Mouse (Mus musculus): ENCODE results near the gene Hs6st3. TPM values are rescaled to one million over a fixed set of nuclear protein-coding genes. Genes with fewer than 3 reads are reported as not detected.

Gene Hs6st3
- polyA plus RNA-seq, 1 experiment from 2014 or later = 2.9 TPM

DNA sequence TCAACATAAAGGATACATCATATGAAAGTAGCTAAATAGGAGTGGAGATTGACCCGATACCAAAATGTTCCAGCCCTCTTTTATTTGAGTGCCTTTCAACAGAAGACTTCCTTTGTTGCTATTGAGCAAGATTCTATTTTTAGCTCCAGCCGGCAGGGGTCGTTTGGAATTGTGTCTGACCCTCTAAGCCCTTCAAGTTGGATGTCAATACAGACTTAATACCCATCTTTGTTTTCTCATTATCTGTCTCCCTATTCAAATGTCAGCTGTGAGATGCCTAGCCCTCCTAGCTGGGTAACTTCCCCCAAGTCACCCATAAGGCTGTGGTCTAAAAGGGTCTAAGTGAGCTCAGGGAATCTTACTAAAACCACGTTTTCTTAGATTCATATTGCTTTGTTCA is 312.3 kb downstream of the Hs6st3 start:
- H3K27me3 ChIP-seq (ENCODE audit: control insufficient read depth, insufficient read depth, low read length) = no peaks in the 10 kb centered on the region
- H3K4me2 ChIP-seq (ENCODE audit: low read length) = no peak overlapping the region
- H3K36me3 ChIP-seq (ENCODE audit: control insufficient read depth, insufficient read depth, low read length) = no peaks in the 10 kb centered on the region
- ATAC-seq (ENCODE audit: low FRiP score, low TSS enrichment) (no peak), DNase-seq (peak; percentile 42)
- 0 out of 2 replicates have a peak, but pooled peaks cover 3% of the 10 kb centered on the region for H3K9me3 ChIP-seq (ENCODE audit: control insufficient read depth, low read length)
- H3K4me3 ChIP-seq (replicated peaks; ENCODE audit: low read depth, low read length) = no peak overlapping the region
- 5% methylated on average over 4 of the region's 4 CpGs for WGBS
- no peak overlapping the region for H3K27ac ChIP-seq (replicated peaks; ENCODE audit: low read depth, low read length)
- no peaks in the 10 kb centered on the region for H3K4me1 ChIP-seq (ENCODE audit: control insufficient read depth, insufficient read depth, low read length)
- H3K9ac ChIP-seq (replicated peaks; ENCODE audit: low read length) = no peak overlapping the region

GRCm38 (mm10) chr14:119451594-119451993 is 313.5 kb downstream of the Hs6st3 start:
- Histone ChIP-seq H3K36me3 (ENCODE audit: control insufficient read depth, insufficient read depth, low read length) (no peaks in the 10 kb centered on the region), H3K4me3 (replicated peaks; ENCODE audit: low read depth, low read length) (no peak overlapping the region), H3K9me3 (ENCODE audit: control insufficient read depth, low read length) (0 out of 2 replicates have a peak, but pooled peaks cover 3% of the 10 kb centered on the region), H3K4me2 (ENCODE audit: low read length) (no peak overlapping the region), H3K9ac (replicated peaks; ENCODE audit: low read length) (no peak overlapping the region), H3K27me3 (ENCODE audit: control insufficient read depth, insufficient read depth, low read length) (no peaks in the 10 kb centered on the region), H3K4me1 (ENCODE audit: control insufficient read depth, insufficient read depth, low read length) (no peaks in the 10 kb centered on the region), H3K27ac (replicated peaks; ENCODE audit: low read depth, low read length) (no peak overlapping the region)
- DNase-seq (no peak), ATAC-seq (ENCODE audit: low FRiP score, low TSS enrichment) (no peak)

- no peaks in the 10 kb centered on the region for H3K4me1 ChIP-seq (ENCODE audit: control insufficient read depth, insufficient read depth, low read length)
- ATAC-seq (ENCODE audit: low FRiP score, low TSS enrichment) = no peak
These were observed 314.2 kb downstream of the Hs6st3 start for GRCm38 (mm10) chr14:119452382-119452781.

DNA sequence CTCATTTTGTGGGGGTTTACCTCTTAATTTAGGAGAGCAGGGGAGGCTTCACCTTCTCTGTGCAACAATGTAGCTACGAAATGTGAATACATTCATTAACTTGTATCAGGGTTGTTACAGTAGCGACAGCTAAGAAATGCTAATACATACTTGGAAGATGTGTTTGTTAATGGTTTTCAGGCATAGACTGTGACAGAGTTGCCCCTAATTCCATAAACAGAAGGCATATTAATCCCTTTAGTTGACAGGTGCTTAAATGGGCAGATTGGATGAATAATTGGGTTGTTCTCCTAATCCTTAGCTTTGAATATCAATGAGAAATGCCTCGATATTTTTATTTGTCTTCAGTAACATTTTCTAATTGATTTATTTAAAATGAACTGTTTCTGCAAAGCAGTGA is 314.7 kb downstream of the Hs6st3 start:
- Histone ChIP-seq H3K4me2 (ENCODE audit: low read length) (no peak overlapping the region), H3K27ac (replicated peaks; ENCODE audit: low read depth, low read length) (no peak overlapping the region), H3K36me3 (ENCODE audit: control insufficient read depth, insufficient read depth, low read length) (no peaks in the 10 kb centered on the region), H3K27me3 (ENCODE audit: control insufficient read depth, insufficient read depth, low read length) (no peaks in the 10 kb centered on the region), H3K4me3 (replicated peaks; ENCODE audit: low read depth, low read length) (no peak overlapping the region), H3K4me1 (ENCODE audit: control insufficient read depth, insufficient read depth, low read length) (no peaks in the 10 kb centered on the region), H3K9ac (replicated peaks; ENCODE audit: low read length) (no peak overlapping the region), H3K9me3 (ENCODE audit: control insufficient read depth, low read length) (0 out of 2 replicates have a peak, but pooled peaks cover 3% of the 10 kb centered on the region)
- 39% methylated on average over 3 of the region's 3 CpGs for WGBS
- DNase-seq (no peak), ATAC-seq (ENCODE audit: low FRiP score, low TSS enrichment) (no peak)

More at GRCm38 (mm10) chr14:119452382-119452781, 314.2 kb downstream of the Hs6st3 start:
- H3K36me3 ChIP-seq (ENCODE audit: control insufficient read depth, insufficient read depth, low read length) = no peaks in the 10 kb centered on the region
- no peaks in the 10 kb centered on the region for H3K27me3 ChIP-seq (ENCODE audit: control insufficient read depth, insufficient read depth, low read length)
- H3K9me3 ChIP-seq (ENCODE audit: control insufficient read depth, low read length) = 0 out of 2 replicates have a peak, but pooled peaks cover 3% of the 10 kb centered on the region
- no peak overlapping the region for H3K27ac ChIP-seq (replicated peaks; ENCODE audit: low read depth, low read length)
- H3K4me2 ChIP-seq (ENCODE audit: low read length) = no peak overlapping the region
- DNase-seq = no peak
- no peak overlapping the region for H3K9ac ChIP-seq (replicated peaks; ENCODE audit: low read length)
- no peak overlapping the region for H3K4me3 ChIP-seq (replicated peaks; ENCODE audit: low read depth, low read length)

GRCm38 (mm10) chr14:119464308-119464707 is 326.2 kb downstream of the Hs6st3 start:
- no peak for ATAC-seq (ENCODE audit: low FRiP score, low TSS enrichment)
- Histone ChIP-seq H3K9ac (replicated peaks; ENCODE audit: low read length) (no peak overlapping the region), H3K27me3 (ENCODE audit: control insufficient read depth, insufficient read depth, low read length) (no peaks in the 10 kb centered on the region), H3K4me1 (ENCODE audit: control insufficient read depth, insufficient read depth, low read length) (peaks cover 3% of the 10 kb centered on the region; the same call in 1 of the 2 replicates), H3K4me3 (replicated peaks; ENCODE audit: low read depth, low read length) (no peak overlapping the region), H3K36me3 (ENCODE audit: control insufficient read depth, insufficient read depth, low read length) (no peaks in the 10 kb centered on the region), H3K27ac (replicated peaks; ENCODE audit: low read depth, low read length) (no peak overlapping the region), H3K4me2 (ENCODE audit: low read length) (no peak overlapping the region), H3K9me3 (ENCODE audit: control insufficient read depth, low read length) (no peaks in the 10 kb centered on the region)
- WGBS = 74% methylated on average over 5 of the region's 5 CpGs
- DNase-seq = peak; percentile 11

- Histone ChIP-seq H3K9ac (replicated peaks; ENCODE audit: low read length) (no peak overlapping the region), H3K27me3 (ENCODE audit: control insufficient read depth, insufficient read depth, low read length) (no peaks in the 10 kb centered on the region), H3K4me2 (ENCODE audit: low read length) (no peak overlapping the region), H3K4me3 (replicated peaks; ENCODE audit: low read depth, low read length) (no peak overlapping the region), H3K27ac (replicated peaks; ENCODE audit: low read depth, low read length) (no peak overlapping the region), H3K4me1 (ENCODE audit: control insufficient read depth, insufficient read depth, low read length) (peaks cover 3% of the 10 kb centered on the region; the same call in 1 of the 2 replicates), H3K36me3 (ENCODE audit: control insufficient read depth, insufficient read depth, low read length) (no peaks in the 10 kb centered on the region), H3K9me3 (ENCODE audit: control insufficient read depth, low read length) (no peaks in the 10 kb centered on the region)
- DNase-seq (no peak), ATAC-seq (ENCODE audit: low FRiP score, low TSS enrichment) (no peak)
- 95% methylated on average over 1 of the region's 1 CpGs for WGBS
These were observed 326.7 kb downstream of the Hs6st3 start for GRCm38 (mm10) chr14:119464883-119465282.

DNA sequence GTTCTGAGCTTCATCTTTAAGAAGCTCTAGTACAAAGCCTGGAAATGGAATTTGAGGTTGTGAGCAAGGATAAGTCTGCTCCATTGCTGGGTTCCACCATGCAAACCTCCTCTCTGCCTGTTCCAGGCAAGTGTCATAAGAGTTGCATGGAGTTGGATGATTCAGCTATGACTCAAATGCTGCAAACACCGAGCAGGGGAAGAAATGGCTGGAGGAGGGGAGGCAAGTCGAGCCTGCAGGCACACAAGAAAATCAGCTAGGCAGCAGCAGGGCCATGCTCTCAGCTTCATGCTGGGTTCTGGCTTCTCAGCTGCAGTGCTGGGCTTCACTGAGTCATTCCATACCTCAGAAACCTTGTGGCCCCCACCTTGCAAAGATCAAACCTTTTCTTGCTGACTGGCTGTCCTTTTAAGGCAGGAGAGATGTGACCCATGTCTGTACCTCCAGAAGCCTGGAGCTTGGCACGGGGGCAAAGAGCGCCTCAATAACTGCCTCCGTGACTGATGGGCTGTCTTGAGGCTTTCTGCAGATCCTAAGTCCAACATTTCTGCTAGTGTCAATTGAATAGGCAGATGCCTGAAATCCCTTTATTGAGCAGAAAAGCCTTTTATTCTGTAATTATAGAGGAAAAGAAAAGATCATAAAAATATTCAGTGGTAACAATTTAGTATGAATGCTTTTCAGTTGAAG is 328.9 kb downstream of the Hs6st3 start:
- H3K4me1 ChIP-seq (ENCODE audit: control insufficient read depth, insufficient read depth, low read length) = peaks cover 3% of the 10 kb centered on the region; the same call in 1 of the 2 replicates
- H3K9me3 ChIP-seq (ENCODE audit: control insufficient read depth, low read length) = no peaks in the 10 kb centered on the region
- H3K9ac ChIP-seq (replicated peaks; ENCODE audit: low read length) = no peak overlapping the region
- H3K4me2 ChIP-seq (ENCODE audit: low read length) = no peak overlapping the region
- DNase-seq (no peak), ATAC-seq (ENCODE audit: low FRiP score, low TSS enrichment) (no peak)
- H3K4me3 ChIP-seq (replicated peaks; ENCODE audit: low read depth, low read length) = no peak overlapping the region
- H3K27me3 ChIP-seq (ENCODE audit: control insufficient read depth, insufficient read depth, low read length) = no peaks in the 10 kb centered on the region
- no peak overlapping the region for H3K27ac ChIP-seq (replicated peaks; ENCODE audit: low read depth, low read length)
- WGBS = 67% methylated on average over 5 of the region's 5 CpGs
- no peaks in the 10 kb centered on the region for H3K36me3 ChIP-seq (ENCODE audit: control insufficient read depth, insufficient read depth, low read length)

- ATAC-seq (ENCODE audit: low FRiP score, low TSS enrichment) (no peak), DNase-seq (no peak)
- Histone ChIP-seq H3K9me3 (ENCODE audit: control insufficient read depth, low read length) (no peaks in the 10 kb centered on the region), H3K27me3 (ENCODE audit: control insufficient read depth, insufficient read depth, low read length) (no peaks in the 10 kb centered on the region), H3K4me2 (ENCODE audit: low read length) (no peak overlapping the region), H3K9ac (replicated peaks; ENCODE audit: low read length) (no peak overlapping the region), H3K4me3 (replicated peaks; ENCODE audit: low read depth, low read length) (no peak overlapping the region), H3K27ac (replicated peaks; ENCODE audit: low read depth, low read length) (no peak overlapping the region), H3K4me1 (ENCODE audit: control insufficient read depth, insufficient read depth, low read length) (no peaks in the 10 kb centered on the region), H3K36me3 (ENCODE audit: control insufficient read depth, insufficient read depth, low read length) (no peaks in the 10 kb centered on the region)
- WGBS = 92% methylated on average over 9 of the region's 9 CpGs
These were observed 338.4 kb downstream of the Hs6st3 start for GRCm38 (mm10) chr14:119476582-119476981.

DNA sequence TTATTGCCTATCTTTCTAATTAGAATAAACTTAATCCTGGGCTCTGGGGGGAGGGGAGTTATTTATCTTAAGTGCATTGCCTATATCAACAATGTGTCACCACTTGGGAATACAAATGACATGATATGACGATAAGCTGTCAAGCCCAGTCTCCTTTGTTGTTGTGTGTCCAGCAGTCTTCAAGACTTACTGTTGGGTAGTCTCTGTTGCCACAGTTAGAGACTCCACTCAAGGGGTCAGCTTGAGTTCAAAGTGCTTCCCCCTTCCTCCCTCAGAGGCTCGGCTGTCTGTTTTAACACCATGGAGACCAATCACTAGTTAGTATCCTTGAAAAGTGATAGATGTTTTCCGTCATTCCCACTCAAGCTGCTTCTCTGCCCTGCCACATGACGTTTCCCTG is 339.7 kb downstream of the Hs6st3 start:
- H3K27me3 ChIP-seq (ENCODE audit: control insufficient read depth, insufficient read depth, low read length) = no peaks in the 10 kb centered on the region
- WGBS = 73% methylated on average over 4 of the region's 4 CpGs
- H3K4me3 ChIP-seq (replicated peaks; ENCODE audit: low read depth, low read length) = no peak overlapping the region
- H3K4me1 ChIP-seq (ENCODE audit: control insufficient read depth, insufficient read depth, low read length) = no peaks in the 10 kb centered on the region
- no peak overlapping the region for H3K9ac ChIP-seq (replicated peaks; ENCODE audit: low read length)
- ATAC-seq (ENCODE audit: low FRiP score, low TSS enrichment) = no peak
- H3K4me2 ChIP-seq (ENCODE audit: low read length) = no peak overlapping the region
- no peak overlapping the region for H3K27ac ChIP-seq (replicated peaks; ENCODE audit: low read depth, low read length)
- no peaks in the 10 kb centered on the region for H3K36me3 ChIP-seq (ENCODE audit: control insufficient read depth, insufficient read depth, low read length)
- H3K9me3 ChIP-seq (ENCODE audit: control insufficient read depth, low read length) = no peaks in the 10 kb centered on the region
- no peak for DNase-seq

Data from midbrain, embryonic 14.5 days (tissue).